Mouse (Mus musculus) skeletal muscle tissue, adult 2 months (tissue): ENCODE data around the gene Tktl2.

ENCODE experiments used
- DNase-seq: peaks from one replicate; pipeline ENCODE4 v3.0.0-alpha.2; 2012; ENCODE audit warnings: low read depth, low spot score

The Tktl2 gene

GRCm38 (mm10) chr8:66511537-66511936 is at the start of gene Tktl2:
Tktl2 (plus strand) TSS chr8:66511756.
- DNase-seq = no peak

DNA sequence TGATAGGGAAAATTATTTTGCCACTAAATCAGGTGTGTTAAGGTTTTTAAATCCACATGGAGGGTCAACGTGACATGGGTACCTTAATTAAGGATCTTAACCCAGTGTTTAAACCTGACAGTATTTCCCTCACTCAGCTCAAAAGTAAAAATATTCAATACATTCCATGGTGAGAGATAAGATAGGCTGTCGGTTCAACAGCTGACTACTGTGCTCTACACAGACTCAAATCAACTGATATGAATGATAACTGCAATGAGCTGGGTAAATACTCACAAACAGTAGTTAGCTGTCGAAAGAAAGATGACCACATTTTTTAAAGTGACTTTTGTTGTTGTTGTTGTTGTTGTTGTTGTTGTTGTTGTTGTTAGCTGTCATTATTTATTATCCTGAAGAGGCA is 41.7 kb upstream of the Tktl2 start:
- no peak for DNase-seq

- DNase-seq = no peak
These were observed 34.7 kb upstream of the Tktl2 start for GRCm38 (mm10) chr8:66476880-66477279.

DNA sequence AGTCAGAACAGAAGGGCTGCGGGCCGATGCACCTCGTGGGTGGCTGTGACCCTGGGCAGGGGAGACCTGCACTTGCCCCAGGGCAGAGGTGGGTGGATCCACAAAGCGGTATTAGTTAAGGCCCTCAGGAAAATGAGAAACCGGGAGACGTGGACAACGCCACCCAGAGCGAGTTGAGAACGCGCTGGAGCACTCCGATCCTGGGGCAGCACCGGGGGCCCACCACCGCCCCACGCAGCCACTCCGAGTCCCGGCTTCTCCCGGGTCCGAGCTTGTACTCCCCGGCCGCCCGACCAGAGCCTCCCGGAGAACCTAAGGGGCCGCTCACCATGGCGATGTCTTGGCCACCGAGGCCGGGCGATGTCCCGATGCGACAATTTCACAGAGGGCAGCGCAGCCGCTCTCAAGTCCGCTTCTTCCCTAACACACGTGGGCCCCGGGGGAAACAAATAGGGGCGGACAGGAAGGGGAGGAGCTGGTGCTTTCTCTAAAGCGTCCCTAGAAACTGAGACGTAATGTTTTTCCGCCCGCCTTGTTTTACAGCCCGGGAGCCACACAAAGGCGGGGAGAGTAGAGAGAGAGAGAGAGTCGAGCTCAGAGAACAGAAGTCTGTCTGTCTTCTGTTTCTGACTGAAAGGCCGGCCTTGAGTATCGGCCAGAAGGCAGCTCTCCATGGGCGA is 25.3 kb upstream of the Tktl2 start, which contains the start of gene Tma16:
Gene Tma16, minus strand, starts transcription at position 447 of the 680 bp plus-strand sequence.
- peak; percentile 62 for DNase-seq

DNA sequence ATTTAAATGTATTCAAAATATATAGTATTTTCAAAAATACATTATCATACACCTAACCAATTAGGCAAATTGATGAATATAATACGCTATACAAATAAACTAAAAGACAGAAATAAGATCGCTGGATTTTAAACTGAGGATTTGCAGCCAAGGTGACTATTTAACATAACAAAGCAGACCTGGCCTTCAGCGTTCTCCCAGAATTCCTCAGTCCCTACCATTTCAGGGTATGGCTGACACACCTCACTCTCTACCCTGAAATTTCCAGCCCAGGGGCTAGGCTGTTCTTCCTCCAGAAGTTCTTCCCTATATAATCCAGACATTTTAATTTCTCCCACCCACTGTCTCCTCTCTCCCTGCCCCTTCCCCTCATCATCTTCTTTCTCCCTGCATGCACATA is 23.0 kb upstream of the Tktl2 start:
- no peak for DNase-seq

DNA sequence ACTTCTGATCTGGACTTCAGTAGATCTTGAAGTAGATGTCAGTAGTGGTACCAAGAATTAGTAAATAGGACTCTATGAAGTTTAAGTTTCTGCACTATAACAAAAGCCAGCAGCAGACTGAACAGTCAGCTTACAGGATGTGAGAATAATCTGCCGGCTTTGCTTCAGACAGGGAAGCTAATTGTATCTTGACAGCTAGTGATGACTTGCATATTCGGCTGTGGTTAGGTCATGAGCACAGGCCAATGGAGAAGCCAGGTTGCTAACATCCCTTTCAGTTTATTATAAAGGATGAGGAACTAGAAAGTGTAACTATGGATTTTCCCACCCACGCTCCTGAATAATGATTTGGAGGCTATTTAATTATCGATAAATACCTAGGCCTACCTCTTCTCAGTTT is 20.9 kb upstream of the Tktl2 start:
- no peak for DNase-seq

- peak; percentile 31 for DNase-seq
These were observed 17.1 kb upstream of the Tktl2 start for GRCm38 (mm10) chr8:66494496-66494895.

GRCm38 (mm10) chr8:66495726-66496125 is 15.8 kb upstream of the Tktl2 start:
- no peak for DNase-seq

DNA sequence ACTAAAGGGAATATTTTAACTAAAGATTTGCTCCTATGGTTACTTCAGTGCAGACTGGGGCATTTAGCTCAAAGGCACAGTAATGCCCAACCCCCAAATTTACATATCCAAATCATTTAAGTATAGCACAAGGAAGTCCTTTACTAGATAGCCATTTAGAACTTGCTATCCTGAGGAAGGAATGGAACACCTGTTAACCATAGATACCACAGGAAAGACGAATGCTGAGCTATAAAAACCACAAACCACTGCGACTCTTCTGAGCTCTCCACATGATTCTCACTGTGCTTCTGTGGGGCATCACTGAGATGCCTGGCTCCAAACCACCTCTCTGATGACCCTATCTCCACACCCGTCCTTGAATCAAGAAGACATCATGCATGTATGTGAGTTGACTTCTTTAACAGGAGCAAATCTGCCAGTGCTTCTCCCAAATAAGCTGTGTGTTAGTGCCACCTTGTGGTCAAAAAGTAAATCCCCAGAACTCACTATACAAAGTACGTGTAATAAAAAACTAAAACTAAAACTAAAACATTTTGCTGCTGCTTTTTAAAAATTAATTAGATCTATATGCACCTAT is 14.5 kb upstream of the Tktl2 start:
- DNase-seq = peak; percentile 17

DNA sequence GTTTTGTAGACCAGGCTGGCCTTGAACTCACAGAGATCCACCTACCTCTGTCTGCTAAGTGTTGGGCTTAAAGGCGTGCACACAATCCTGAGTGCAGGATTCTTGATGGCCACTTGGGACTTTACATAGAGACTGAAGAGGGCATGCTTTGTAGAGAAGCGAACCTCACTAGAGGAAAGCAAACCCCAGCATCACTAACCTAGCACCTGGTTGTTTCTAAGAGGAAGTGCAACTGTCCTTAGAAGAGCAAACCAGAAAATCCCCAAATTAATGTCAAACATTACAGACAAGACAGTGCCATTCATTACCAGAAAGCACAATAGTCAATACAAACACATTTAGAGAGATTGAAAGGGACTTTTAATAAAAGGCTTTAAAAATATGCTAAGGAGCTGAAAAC is 8.2 kb upstream of the Tktl2 start:
- no peak for DNase-seq

GRCm38 (mm10) chr8:66519149-66519548 is 7.6 kb downstream of the Tktl2 start:
- DNase-seq = no peak

DNA sequence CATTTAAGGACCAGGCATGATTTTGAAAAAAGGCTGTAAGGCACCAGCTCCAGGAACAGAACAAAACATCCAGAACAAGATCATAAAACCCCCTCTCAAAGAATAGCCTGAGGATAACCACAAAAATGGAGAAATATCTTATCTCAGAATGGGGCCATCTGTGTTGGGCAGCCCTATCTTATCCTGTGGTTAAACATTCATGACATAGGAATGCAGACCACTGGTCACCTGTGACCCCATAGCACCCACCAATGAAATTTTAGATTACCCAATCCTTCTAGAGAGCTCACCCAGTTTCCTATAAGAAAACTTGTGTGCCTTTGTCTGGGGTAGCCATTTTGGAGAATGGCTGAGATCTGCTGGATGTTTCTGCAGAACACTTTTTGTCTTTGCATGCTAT is 9.0 kb downstream of the Tktl2 start:
- no peak for DNase-seq

DNA sequence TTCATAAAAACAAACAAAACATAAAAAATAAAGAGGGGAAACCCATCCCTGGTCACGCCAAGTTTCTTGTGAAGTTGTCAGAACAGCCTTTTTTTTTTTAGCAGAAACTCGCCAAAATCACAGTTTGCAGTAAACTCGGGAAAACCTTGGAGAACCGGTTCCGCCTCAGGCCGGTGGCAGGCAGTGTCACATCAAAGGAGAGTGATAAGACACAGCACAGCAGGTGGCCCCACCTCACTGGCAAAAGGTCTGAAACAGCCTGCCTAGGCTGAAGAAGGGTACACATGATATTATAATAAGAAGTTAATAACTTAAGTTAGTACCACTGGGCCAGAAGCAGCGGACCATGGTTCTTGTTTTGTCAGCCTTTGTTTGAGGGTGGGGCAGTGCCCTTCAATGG is 38.5 kb downstream of the Tktl2 start:
- no peak for DNase-seq
